Mouse (Mus musculus) forebrain, embryonic 10.5 days (tissue): ENCODE results near the gene S1pr5. TPM values are rescaled to one million over a fixed set of nuclear protein-coding genes. Genes with fewer than 3 reads are reported as not detected.
"Not testable (repeated sequence)": the region's sequence is repeated elsewhere in the genome, so short reads cannot be mapped to it uniquely, and the experiment has no call there.

Experiments used
- DNase-seq: peaks from one replicate; pipeline ENCODE4 v3.0.0-alpha.2; 2017; ENCODE audit warnings: low spot score; ENCODE audit errors: extremely low spot score
- H3K27ac ChIP-seq: fragments of 300-500 bp; sonication (generic); 2 replicates; pipeline ENCODE4 v1.5.1; 2016; ENCODE audit warnings: mild to moderate bottlenecking
- H3K27me3 ChIP-seq: fragments of 300-500 bp; sonication (generic); 2 replicates; pipeline ENCODE4 v1.6.1; 2016; ENCODE audit warnings: mild to moderate bottlenecking; ENCODE audit not compliant: poor library complexity, severe bottlenecking
- H3K36me3 ChIP-seq: fragments of 300-500 bp; sonication (generic); replicated peaks from 2 replicates; pipeline ENCODE4 v1.6.1; 2016; ENCODE audit warnings: mild to moderate bottlenecking, moderate library complexity
- H3K4me1 ChIP-seq: fragments of 300-500 bp; sonication (generic); 2 replicates; pipeline ENCODE4 v1.6.1; 2016
- H3K4me3 ChIP-seq: fragments of 300-500 bp; sonication (generic); 2 replicates; pipeline ENCODE4 v1.5.1; 2016; ENCODE audit warnings: mild to moderate bottlenecking, moderate library complexity
- H3K9me3 ChIP-seq: fragments of 300-500 bp; sonication (generic); 2 replicates; pipeline ENCODE4 v1.6.1; 2016; ENCODE audit warnings: mild to moderate bottlenecking, moderate library complexity
- WGBS: fragments of 180-500 bp; shearing (Covaris S2); methylation state at CpG from one replicate; pipeline ENCODE4 v1.1.7; 2016; 5-methylcytosine and 5-hydroxymethylcytosine counted together
- polyA plus RNA-seq: library from polyadenylated mRNA; unstranded; fragments of >200 nt; fragmentation: Nextera tagmentation; extraction: Ambion mirVana; gene quantifications from 2 replicates; pipeline ENCODE4 v1.2.1, GENCODE M21; 2016

The S1pr5 gene
- 0.07 and 0.10 TPM in 2 replicates for polyA plus RNA-seq

GRCm38 (mm10) chr9:21248326-21248725, at the start of gene S1pr5:
S1pr5 (minus strand) TSS chr9:21248443.
- DNase-seq: no peak
- no peaks in the 10 kb centered on the region for H3K9me3 ChIP-seq
- peak within 1 kb of the TSS; percentile 36 for H3K4me3 ChIP-seq
- WGBS: 1% methylated on average over 30 of the region's 30 CpGs
- H3K27me3 ChIP-seq: peaks cover 99% of the 10 kb centered on the region
- H3K36me3 ChIP-seq: no peaks in the 10 kb centered on the region
- no peak within 1 kb of the TSS for H3K27ac ChIP-seq
- H3K4me1 ChIP-seq: peaks cover 39% of the 10 kb centered on the region

- H3K27ac ChIP-seq: peak overlapping the region; percentile 92; the same call in 1 of the 2 replicates
These were observed 44.0 kb upstream of the S1pr5 start for GRCm38 (mm10) chr9:21292271-21292670.

GRCm38 (mm10) chr9:21291868-21292267, 43.6 kb upstream of the S1pr5 start:
- Histone ChIP-seq H3K27ac (peak overlapping the region; percentile 92), H3K4me1 (peaks cover 40% of the 10 kb centered on the region), H3K4me3 (peak overlapping the region; percentile 83)
- not testable (repeated sequence) for DNase-seq, H3K9me3 ChIP-seq, H3K36me3 ChIP-seq, H3K27me3 ChIP-seq
- 25% methylated on average over 7 of the region's 7 CpGs for WGBS

More at GRCm38 (mm10) chr9:21292271-21292670, 44.0 kb upstream of the S1pr5 start:
- DNase-seq: no peak
- Histone ChIP-seq H3K4me1 (peaks cover 36% of the 10 kb centered on the region), H3K36me3 (peaks cover 7% of the 10 kb centered on the region), H3K4me3 (peak overlapping the region; percentile 83; the same call in 1 of the 2 replicates), H3K27me3 (no peaks in the 10 kb centered on the region), H3K9me3 (no peaks in the 10 kb centered on the region)
- 92% methylated on average over 3 of the region's 3 CpGs for WGBS

- H3K36me3 ChIP-seq: peaks cover 7% of the 10 kb centered on the region
- no peaks in the 10 kb centered on the region for H3K27me3 ChIP-seq
- no peaks in the 10 kb centered on the region for H3K9me3 ChIP-seq
- H3K4me3 ChIP-seq: peak within 1 kb of the TSS; percentile 83
- WGBS: under 1% methylated on average over 51 of the region's 51 CpGs
- peaks cover 47% of the 10 kb centered on the region for H3K4me1 ChIP-seq
- DNase-seq: peak; percentile 100
- H3K27ac ChIP-seq: peak within 1 kb of the TSS; percentile 92
These were observed 43.0 kb upstream of the S1pr5 start, which contains the start of gene Cdkn2d for GRCm38 (mm10) chr9:21291022-21291787. Cdkn2d (minus strand) TSS chr9:21291407.

GRCm38 (mm10) chr9:21290589-21290988, 42.3 kb upstream of the S1pr5 start:
- Histone ChIP-seq H3K27me3 (no peaks in the 10 kb centered on the region), H3K4me3 (peak overlapping the region; percentile 83), H3K27ac (peak overlapping the region; percentile 92), H3K9me3 (no peaks in the 10 kb centered on the region), H3K36me3 (peaks cover 10% of the 10 kb centered on the region), H3K4me1 (peaks cover 47% of the 10 kb centered on the region)
- under 1% methylated on average over 20 of the region's 20 CpGs for WGBS
- DNase-seq: no peak

- Histone ChIP-seq H3K4me1 (peaks cover 47% of the 10 kb centered on the region), H3K36me3 (peaks cover 23% of the 10 kb centered on the region), H3K27ac (no peak overlapping the region), H3K27me3 (no peaks in the 10 kb centered on the region), H3K9me3 (no peaks in the 10 kb centered on the region), H3K4me3 (peak overlapping the region; percentile 83)
- no peak for DNase-seq
- 83% methylated on average over 2 of the region's 2 CpGs for WGBS
These were observed 41.1 kb upstream of the S1pr5 start for GRCm38 (mm10) chr9:21289337-21289671.

- no peak for DNase-seq
These were observed 40.4 kb upstream of the S1pr5 start for GRCm38 (mm10) chr9:21288404-21289336.

GRCm38 (mm10) chr9:21287571-21288402, 39.5 kb upstream of the S1pr5 start, which contains the start of gene Kri1:
Kri1 (minus strand) TSS chr9:21287969.
- WGBS: under 1% methylated on average over 59 of the region's 59 CpGs
- Histone ChIP-seq H3K27me3 (no peaks in the 10 kb centered on the region), H3K9me3 (no peaks in the 10 kb centered on the region), H3K4me1 (peaks cover 47% of the 10 kb centered on the region), H3K27ac (peak within 1 kb of the TSS; percentile 90), H3K4me3 (peak within 1 kb of the TSS; percentile 83), H3K36me3 (peaks cover 36% of the 10 kb centered on the region)
- peak; percentile 95 for DNase-seq

More at GRCm38 (mm10) chr9:21288404-21289336, 40.4 kb upstream of the S1pr5 start:
- 83% methylated on average over 13 of the region's 13 CpGs for WGBS
- Histone ChIP-seq H3K4me3 (peak overlapping the region; percentile 83), H3K27me3 (no peaks in the 10 kb centered on the region), H3K27ac (peak overlapping the region; percentile 90), H3K36me3 (peaks cover 29% of the 10 kb centered on the region), H3K4me1 (peaks cover 47% of the 10 kb centered on the region), H3K9me3 (no peaks in the 10 kb centered on the region)

- H3K4me1 ChIP-seq: peaks cover 43% of the 10 kb centered on the region
- no peak for DNase-seq
- no peaks in the 10 kb centered on the region for H3K9me3 ChIP-seq
- H3K27ac ChIP-seq: 0 out of 2 replicates have a peak overlapping the region, but pooled peaks have one; percentile 90
- no peaks in the 10 kb centered on the region for H3K27me3 ChIP-seq
- WGBS: 67% methylated on average over 3 of the region's 3 CpGs
- H3K36me3 ChIP-seq: peaks cover 46% of the 10 kb centered on the region
- H3K4me3 ChIP-seq: peak overlapping the region; percentile 83
These were observed 38.5 kb upstream of the S1pr5 start for GRCm38 (mm10) chr9:21286753-21287152.

- DNase-seq: no peak
- Histone ChIP-seq H3K27ac (no peak overlapping the region), H3K27me3 (no peaks in the 10 kb centered on the region), H3K4me3 (no peak overlapping the region), H3K4me1 (peaks cover 25% of the 10 kb centered on the region), H3K36me3 (peaks cover 69% of the 10 kb centered on the region), H3K9me3 (no peaks in the 10 kb centered on the region)
- WGBS: 88% methylated on average over 3 of the region's 3 CpGs
These were observed 35.8 kb upstream of the S1pr5 start for GRCm38 (mm10) chr9:21283994-21284393.

GRCm38 (mm10) chr9:21283591-21283990, 35.3 kb upstream of the S1pr5 start:
- Histone ChIP-seq H3K4me3 (no peak overlapping the region), H3K27me3 (no peaks in the 10 kb centered on the region), H3K9me3 (no peaks in the 10 kb centered on the region), H3K36me3 (peaks cover 69% of the 10 kb centered on the region), H3K27ac (no peak overlapping the region), H3K4me1 (peaks cover 21% of the 10 kb centered on the region)
- WGBS: 92% methylated on average over 5 of the region's 5 CpGs
- no peak for DNase-seq

GRCm38 (mm10) chr9:21277776-21278175, 29.5 kb upstream of the S1pr5 start:
- Histone ChIP-seq H3K9me3 (no peaks in the 10 kb centered on the region), H3K27ac (no peak overlapping the region), H3K27me3 (no peaks in the 10 kb centered on the region), H3K36me3 (peaks cover 98% of the 10 kb centered on the region), H3K4me3 (no peak overlapping the region), H3K4me1 (no peaks in the 10 kb centered on the region)
- no peak for DNase-seq
- WGBS: 98% methylated on average over 5 of the region's 5 CpGs
